Mouse (Mus musculus): ENCODE measurements around the gene Spaca9. TPM values are rescaled to one million over a fixed set of nuclear protein-coding genes. Genes with fewer than 3 reads are reported as not detected.

Spaca9 gene
- polyA plus RNA-seq, 1 experiment from 2014 or later: 25.3 TPM

DNA sequence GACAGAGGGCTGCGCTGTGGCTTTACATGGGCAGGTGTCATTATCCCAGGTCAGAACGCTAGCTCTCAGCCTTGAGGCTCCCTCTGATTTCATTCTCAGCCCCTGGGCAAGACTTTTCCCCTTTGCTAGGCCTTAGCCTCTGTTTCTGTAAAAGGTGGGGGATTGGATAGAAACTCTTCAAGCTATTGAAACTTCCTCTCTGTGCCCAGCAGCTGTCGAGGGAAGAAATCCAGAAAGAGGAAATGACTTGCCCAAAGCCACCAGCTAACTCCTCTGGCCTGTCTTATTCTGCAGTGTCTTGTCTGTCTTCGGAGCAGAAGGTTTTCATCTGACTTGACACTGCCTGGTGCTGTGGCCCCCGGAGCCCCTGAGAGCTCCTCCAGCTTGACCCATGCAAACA, 961 bp downstream of the Spaca9 start:
- H3K36me3 ChIP-seq (ENCODE audit: inconsistent target): no peaks in the 10 kb centered on the region
- peak overlapping the region; percentile 55 for H3K4me3 ChIP-seq (ENCODE audit: inconsistent target)
- no peaks in the 10 kb centered on the region for H3K79me2 ChIP-seq (ENCODE audit: inconsistent target)
- WGBS (ENCODE audit: missing documents): 11% methylated on average over 5 of the region's 5 CpGs
- peak overlapping the region; percentile 92 for H3K27ac ChIP-seq

DNA sequence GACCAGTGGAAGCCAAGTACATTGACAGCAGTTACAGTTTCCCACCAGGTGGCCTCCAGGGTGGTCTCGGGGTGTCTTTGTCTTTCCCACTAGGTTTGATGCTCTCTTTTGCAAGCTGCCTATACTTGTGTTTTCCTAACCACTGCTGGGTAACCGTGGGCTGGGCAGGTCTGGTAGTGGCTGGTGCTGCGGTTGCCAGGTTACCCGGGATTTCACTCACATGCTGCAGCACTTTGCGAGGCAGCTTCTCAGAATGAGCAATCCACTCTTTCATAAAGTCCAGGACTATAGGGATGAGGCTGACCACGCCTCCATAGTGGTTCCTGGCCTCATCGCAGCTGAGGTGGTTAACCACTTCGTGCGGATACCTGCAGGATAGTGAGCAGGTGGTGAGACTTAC, 6.8 kb downstream of the Spaca9 start:
- peaks cover 6% of the 10 kb centered on the region; the same call in 1 of the 2 replicates for H3K36me3 ChIP-seq (ENCODE audit: inconsistent target)

GRCm38 (mm10) chr2:28688431-28688830, 11.1 kb downstream of the Spaca9 start:
- Histone ChIP-seq H3K4me3 (ENCODE audit: inconsistent target) (no peak overlapping the region), H3K36me3 (ENCODE audit: inconsistent target) (peaks cover 47% of the 10 kb centered on the region; the same call in 1 of the 2 replicates), H3K79me2 (ENCODE audit: inconsistent target) (no peaks in the 10 kb centered on the region), H3K27ac (no peak overlapping the region)
- 80% methylated on average over 3 of the region's 3 CpGs for WGBS (ENCODE audit: missing documents)

More for the DNA sequence above, 6.8 kb downstream of the Spaca9 start:
- WGBS (ENCODE audit: missing documents): 91% methylated on average over 9 of the region's 9 CpGs
- Histone ChIP-seq H3K27ac (no peak overlapping the region), H3K4me3 (ENCODE audit: inconsistent target) (no peak overlapping the region), H3K79me2 (ENCODE audit: inconsistent target) (no peaks in the 10 kb centered on the region)

- Histone ChIP-seq H3K79me2 (ENCODE audit: inconsistent target) (no peaks in the 10 kb centered on the region), H3K36me3 (ENCODE audit: inconsistent target) (peaks cover 55% of the 10 kb centered on the region; the same call in 1 of the 2 replicates), H3K27ac (no peak overlapping the region), H3K4me3 (ENCODE audit: inconsistent target) (no peak overlapping the region)
- WGBS (ENCODE audit: missing documents): 94% methylated on average over 7 of the region's 7 CpGs
Measured at GRCm38 (mm10) chr2:28685895-28686294, 13.6 kb downstream of the Spaca9 start.

DNA sequence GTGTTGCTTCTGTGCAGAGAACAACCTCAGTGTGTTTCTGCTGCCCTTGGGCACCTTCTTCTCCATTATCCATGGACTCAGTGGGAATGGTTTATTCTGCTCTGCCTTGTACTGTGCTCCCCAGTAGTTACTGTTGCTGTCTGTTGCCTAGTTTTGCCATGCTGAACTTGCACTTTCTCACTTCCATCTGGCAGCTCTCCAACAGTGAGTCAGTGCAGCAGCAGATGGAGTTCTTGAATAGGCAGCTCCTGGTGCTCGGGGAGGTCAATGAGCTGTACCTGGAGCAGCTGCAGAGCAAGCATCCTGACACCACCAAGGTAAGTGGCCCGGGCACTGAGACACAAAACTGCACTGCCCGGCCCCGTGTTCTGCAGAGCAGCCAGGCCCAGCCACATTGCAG, 17.8 kb downstream of the Spaca9 start:
- peaks cover 73% of the 10 kb centered on the region; the same call in 1 of the 2 replicates for H3K36me3 ChIP-seq (ENCODE audit: inconsistent target)
- H3K79me2 ChIP-seq (ENCODE audit: inconsistent target): no peaks in the 10 kb centered on the region
- WGBS (ENCODE audit: missing documents): 80% methylated on average over 1 of the region's 4 CpGs
- no peak overlapping the region for H3K4me3 ChIP-seq (ENCODE audit: inconsistent target)
- H3K27ac ChIP-seq: peak overlapping the region; percentile 72

- Histone ChIP-seq H3K27ac (peak overlapping the region; percentile 72), H3K36me3 (ENCODE audit: inconsistent target) (peaks cover 73% of the 10 kb centered on the region), H3K79me2 (ENCODE audit: inconsistent target) (no peaks in the 10 kb centered on the region), H3K4me3 (ENCODE audit: inconsistent target) (no peak overlapping the region)
- WGBS (ENCODE audit: missing documents): 51% methylated on average over 4 of the region's 4 CpGs
Measured at GRCm38 (mm10) chr2:28680710-28681109, 18.8 kb downstream of the Spaca9 start.

GRCm38 (mm10) chr2:28676005-28676404, 23.5 kb downstream of the Spaca9 start:
- no peaks in the 10 kb centered on the region for H3K79me2 ChIP-seq (ENCODE audit: inconsistent target)
- WGBS (ENCODE audit: missing documents): 93% methylated on average over 8 of the region's 8 CpGs
- H3K4me3 ChIP-seq (ENCODE audit: inconsistent target): no peak overlapping the region
- H3K36me3 ChIP-seq (ENCODE audit: inconsistent target): peaks cover 84% of the 10 kb centered on the region
- no peak overlapping the region for H3K27ac ChIP-seq

GRCm38 (mm10) chr2:28671438-28671837, 28.1 kb downstream of the Spaca9 start:
- H3K36me3 ChIP-seq (ENCODE audit: inconsistent target): peaks cover 80% of the 10 kb centered on the region

GRCm38 (mm10) chr2:28665818-28666217, 33.7 kb downstream of the Spaca9 start:
- WGBS (ENCODE audit: missing documents): 86% methylated on average over 3 of the region's 3 CpGs
- H3K36me3 ChIP-seq (ENCODE audit: inconsistent target): peaks cover 83% of the 10 kb centered on the region
- no peak overlapping the region for H3K4me3 ChIP-seq (ENCODE audit: inconsistent target)
- H3K79me2 ChIP-seq (ENCODE audit: inconsistent target): no peaks in the 10 kb centered on the region
- H3K27ac ChIP-seq: no peak overlapping the region

More at GRCm38 (mm10) chr2:28671438-28671837, 28.1 kb downstream of the Spaca9 start:
- H3K27ac ChIP-seq: no peak overlapping the region
- no peaks in the 10 kb centered on the region for H3K79me2 ChIP-seq (ENCODE audit: inconsistent target)
- no peak overlapping the region for H3K4me3 ChIP-seq (ENCODE audit: inconsistent target)
- 57% methylated on average over 1 of the region's 2 CpGs for WGBS (ENCODE audit: missing documents)

DNA sequence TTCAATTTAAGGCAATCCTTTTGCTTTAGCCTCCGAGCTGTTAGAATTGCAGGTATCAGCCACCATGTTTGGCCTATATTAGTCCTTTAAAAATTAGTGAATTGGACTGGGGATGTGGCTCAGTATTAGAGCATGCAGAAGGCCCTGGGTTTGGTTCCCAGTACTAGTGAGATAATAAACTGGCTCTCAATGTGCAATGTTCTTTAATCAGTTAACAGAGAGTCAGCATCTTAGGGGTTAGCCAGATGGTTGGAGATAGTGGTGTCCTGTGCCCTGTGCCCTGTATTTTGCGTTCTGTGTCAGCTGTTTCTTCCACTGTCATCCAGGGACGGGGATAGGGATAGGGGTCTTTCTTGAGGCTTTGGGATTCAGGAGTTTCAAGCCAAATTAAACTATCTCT, 36.6 kb downstream of the Spaca9 start:
- Histone ChIP-seq H3K27ac (no peak overlapping the region), H3K36me3 (ENCODE audit: inconsistent target) (peaks cover 92% of the 10 kb centered on the region), H3K79me2 (ENCODE audit: inconsistent target) (no peaks in the 10 kb centered on the region), H3K4me3 (ENCODE audit: inconsistent target) (no peak overlapping the region)
- 92% methylated on average over 3 of the region's 3 CpGs for WGBS (ENCODE audit: missing documents)

- Histone ChIP-seq H3K36me3 (ENCODE audit: inconsistent target) (peaks cover 42% of the 10 kb centered on the region; the same call in 1 of the 2 replicates), H3K4me3 (ENCODE audit: inconsistent target) (no peak overlapping the region), H3K27ac (no peak overlapping the region), H3K79me2 (ENCODE audit: inconsistent target) (peaks cover 15% of the 10 kb centered on the region)
- WGBS (ENCODE audit: missing documents): 94% methylated on average over 8 of the region's 8 CpGs
Measured at GRCm38 (mm10) chr2:28656216-28656615, 43.3 kb downstream of the Spaca9 start.

GRCm38 (mm10) chr2:28654295-28654694, 45.2 kb downstream of the Spaca9 start:
- Histone ChIP-seq H3K79me2 (ENCODE audit: inconsistent target) (peaks cover 35% of the 10 kb centered on the region), H3K4me3 (ENCODE audit: inconsistent target) (no peak overlapping the region), H3K36me3 (ENCODE audit: inconsistent target) (peaks cover 23% of the 10 kb centered on the region; the same call in 1 of the 2 replicates), H3K27ac (no peak overlapping the region)
- WGBS (ENCODE audit: missing documents): 29% methylated on average over 1 of the region's 2 CpGs

- Histone ChIP-seq H3K79me2 (ENCODE audit: inconsistent target) (peaks cover 44% of the 10 kb centered on the region), H3K36me3 (ENCODE audit: inconsistent target) (peaks cover 14% of the 10 kb centered on the region; the same call in 1 of the 2 replicates), H3K4me3 (ENCODE audit: inconsistent target) (no peak overlapping the region), H3K27ac (no peak overlapping the region)
- WGBS (ENCODE audit: missing documents): 94% methylated on average over 7 of the region's 7 CpGs
Measured at GRCm38 (mm10) chr2:28653351-28653750, 46.2 kb downstream of the Spaca9 start.

GRCm38 (mm10) chr2:28650526-28650925, 49.0 kb downstream of the Spaca9 start:
- Histone ChIP-seq H3K4me3 (ENCODE audit: inconsistent target) (no peak overlapping the region), H3K79me2 (ENCODE audit: inconsistent target) (peaks cover 72% of the 10 kb centered on the region), H3K27ac (no peak overlapping the region), H3K36me3 (ENCODE audit: inconsistent target) (no peaks in the 10 kb centered on the region)

GRCm38 (mm10) chr2:28643081-28643480, 56.4 kb downstream of the Spaca9 start:
- Histone ChIP-seq H3K79me2 (ENCODE audit: inconsistent target) (peaks cover 66% of the 10 kb centered on the region), H3K36me3 (ENCODE audit: inconsistent target) (no peaks in the 10 kb centered on the region), H3K27ac (no peak overlapping the region), H3K4me3 (ENCODE audit: inconsistent target) (no peak overlapping the region)
- WGBS (ENCODE audit: missing documents): 91% methylated on average over 3 of the region's 3 CpGs
